Mouse (Mus musculus) heart, postnatal 14 days (tissue): ENCODE data around the gene Gadd45gip1. TPM values are rescaled to one million over a fixed set of nuclear protein-coding genes. Genes with fewer than 3 reads are reported as not detected.

Experiments
- DNase-seq, 2 experiments: peaks; one replicate each; pipeline ENCODE4 v3.0.0; 2021 to 2022
- intact Hi-C: fragments of 180-260 bp; cut with DNase I; formaldehyde crosslinking; loops from one replicate; pipeline ENCODE4 v1.15.1; 2025
- long read RNA-seq, 2 experiments: library from polyadenylated mRNA; stranded (forward); transcript quantifications; one replicate each; pipeline ENCODE4 v2.0.0; 2021
- total RNA-seq, 2 experiments: library from RNA; stranded (reverse); gene quantifications; 2 replicates each; pipeline ENCODE4 v1.2.3; 2021

The Gadd45gip1 gene
- 10 to 100 TPM; 23.0 to 25.0 TPM for total RNA-seq
- long read RNA-seq, experiment 1, transcript Gadd45gip1-201 (2 exons, 2,494 nt), result major isoform, 45 of 107 reads
- long read RNA-seq, experiment 1, partial matches to known transcripts, result 60 of 107 reads
- long read RNA-seq, experiment 1, other reads (novel, unspliced or antisense), result 2 of 107 reads
- long read RNA-seq, experiment 2, transcript Gadd45gip1-201 (2 exons, 2,494 nt), result major isoform, 54 of 131 reads
- long read RNA-seq, experiment 2, partial matches to known transcripts, result 0 of 131 reads
- long read RNA-seq, experiment 2, other reads (novel, unspliced or antisense), result 77 of 131 reads

GRCm38 (mm10) chr8:84831490-84831889, at the start of gene Gadd45gip1:
TSS of gene Gadd45gip1 (plus strand) at chr8:84831522.
- DNase-seq, result peak in 1 of 2 experiments; percentile 47
- intact Hi-C loops, result loop anchor here (10.0 kb wide), 1 partner anchor 817 kb away; the partner anchor contains the start of gene 2210011C24Rik

GRCm38 (mm10) chr8:84781686-84782505, 49.4 kb upstream of the Gadd45gip1 start:
- DNase-seq, result no peak
- intact Hi-C loops, result no loop called here

- DNase-seq, result no peak
- intact Hi-C loops, result no loop called here
Measured at GRCm38 (mm10) chr8:84782680-84783079, 48.6 kb upstream of the Gadd45gip1 start.

- intact Hi-C loops, result no loop called here
- DNase-seq, result no peak
Measured at GRCm38 (mm10) chr8:84783198-84783918, 48.0 kb upstream of the Gadd45gip1 start.

GRCm38 (mm10) chr8:84783919-84784581, 47.3 kb upstream of the Gadd45gip1 start:
- peak; percentile 64 to 69 for DNase-seq
- intact Hi-C loops, result loop anchor here (2.0 kb wide), 1 partner anchor 15 kb away; no protein-coding TSS in a partner anchor

- no peak for DNase-seq
- intact Hi-C loops, result loop anchor here (2.0 kb wide), 1 partner anchor 14 kb away; no protein-coding TSS in a partner anchor
Measured at GRCm38 (mm10) chr8:84784681-84785505, 46.4 kb upstream of the Gadd45gip1 start.

- intact Hi-C loops, result loop anchor here (2.0 kb wide), 1 partner anchor 13 kb away; no protein-coding TSS in a partner anchor
Measured at GRCm38 (mm10) chr8:84785506-84785755, 45.9 kb upstream of the Gadd45gip1 start.

GRCm38 (mm10) chr8:84785756-84786677, 45.3 kb upstream of the Gadd45gip1 start:
- intact Hi-C loops, result loop anchor here (2.0 kb wide), 1 partner anchor 13 kb away; no protein-coding TSS in a partner anchor
- DNase-seq, result peak; percentile 77 to 82

More at GRCm38 (mm10) chr8:84785506-84785755, 45.9 kb upstream of the Gadd45gip1 start:
- DNase-seq, result no peak

- DNase-seq, result no peak
- intact Hi-C loops, result no loop called here
Measured at GRCm38 (mm10) chr8:84786801-84787467, 44.4 kb upstream of the Gadd45gip1 start.

GRCm38 (mm10) chr8:84787523-84788302, 43.6 kb upstream of the Gadd45gip1 start:
- no peak for DNase-seq
- intact Hi-C loops, result no loop called here

GRCm38 (mm10) chr8:84788896-84789295, 42.4 kb upstream of the Gadd45gip1 start:
- DNase-seq, result peak; percentile 81 to 88

GRCm38 (mm10) chr8:84789345-84789744, 42.0 kb upstream of the Gadd45gip1 start:
- intact Hi-C loops, result no loop called here
- no peak for DNase-seq

More at GRCm38 (mm10) chr8:84788896-84789295, 42.4 kb upstream of the Gadd45gip1 start:
- intact Hi-C loops, result no loop called here

- intact Hi-C loops, result no loop called here
- peak in 1 of 2 experiments; percentile 71 for DNase-seq
Measured at GRCm38 (mm10) chr8:84789855-84790486, 41.4 kb upstream of the Gadd45gip1 start.

- intact Hi-C loops, result no loop called here
- no peak for DNase-seq
Measured at GRCm38 (mm10) chr8:84790537-84790936, 40.8 kb upstream of the Gadd45gip1 start.

GRCm38 (mm10) chr8:84792429-84792947, 38.8 kb upstream of the Gadd45gip1 start:
- no peak for DNase-seq
- intact Hi-C loops, result no loop called here

GRCm38 (mm10) chr8:84793134-84793533, 38.2 kb upstream of the Gadd45gip1 start:
- no peak for DNase-seq
- intact Hi-C loops, result no loop called here
